Mouse (Mus musculus): ENCODE measurements around the gene Slc25a25. TPM values are rescaled to one million over a fixed set of nuclear protein-coding genes. Genes with fewer than 3 reads are reported as not detected.
A peak's percentile ranks its signal among the peaks of the same experiment; 100 is the strongest.
"Not testable (repeated sequence)": the region's sequence is repeated elsewhere in the genome, so short reads cannot be mapped to it uniquely, and the experiment has no call there.

Gene Slc25a25
- polyA plus RNA-seq (2015; fragmentation: Nextera tagmentation; extraction: Ambion mirVana), result 20.4 and 20.7 TPM in 2 replicates

DNA sequence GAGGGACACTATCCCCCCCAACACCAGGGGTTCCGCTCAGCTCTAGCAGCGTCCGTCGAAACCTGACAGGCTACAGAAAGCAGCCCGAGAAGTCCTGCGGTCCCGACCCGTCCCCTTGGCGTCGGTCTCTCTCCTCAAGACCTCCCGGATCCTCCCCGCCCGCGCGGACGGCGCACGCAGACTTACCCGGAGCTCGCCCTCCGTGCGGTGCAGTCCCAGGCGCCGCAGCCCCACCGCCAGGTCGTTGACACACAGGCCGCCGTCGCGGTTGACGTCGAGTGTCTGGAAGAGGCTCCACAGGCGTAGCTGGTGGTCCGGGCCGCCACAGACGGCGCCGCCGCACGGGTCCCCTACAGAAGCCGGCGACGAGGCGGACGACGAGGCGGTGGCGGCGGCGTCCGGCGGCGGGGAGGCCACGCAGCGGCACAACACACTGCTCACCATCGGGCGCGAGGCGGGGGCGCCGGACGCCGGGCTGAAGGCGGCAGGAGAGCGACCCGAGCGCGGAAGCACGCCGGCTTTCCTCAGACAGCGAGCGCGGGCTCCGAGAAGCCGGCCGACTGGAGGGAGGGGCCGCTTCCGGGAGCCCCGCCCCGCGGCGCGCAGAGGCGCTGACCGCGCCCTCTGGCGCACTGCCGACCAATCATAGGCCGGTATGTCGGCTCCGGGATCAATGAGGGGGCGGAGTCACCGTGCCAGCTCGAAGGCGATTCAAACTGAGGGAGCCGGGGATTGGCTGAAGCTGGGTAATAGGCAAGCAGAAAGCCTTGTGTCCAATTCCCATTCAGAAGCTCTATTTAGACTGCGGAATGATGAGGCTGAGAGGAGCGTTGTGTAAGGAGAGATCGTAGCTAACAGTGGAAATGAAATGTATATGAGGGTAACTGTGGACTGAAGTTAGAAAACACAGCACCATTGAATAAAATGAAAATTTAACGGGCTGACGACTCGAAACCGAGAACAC, at the start of gene Slc25a25:
Slc25a25 (minus strand) TSS at position 565 of the 964 bp plus-strand sequence.
- ATAC-seq (replicated peaks; ENCODE audit: low FRiP score), result peak; percentile 92
- Histone ChIP-seq H3K4me3 (replicated peaks) (peak within 1 kb of the TSS; percentile 85), H3K36me3 (peaks cover 13% of the 10 kb centered on the region), H3K27ac (peak within 1 kb of the TSS; percentile 99), H3K27me3 (no peaks in the 10 kb centered on the region), H3K4me2 (peak within 1 kb of the TSS; percentile 91), H3K9me3 (replicated peaks) (no peaks in the 10 kb centered on the region), H3K4me1 (peaks cover 54% of the 10 kb centered on the region), H3K9ac (peak within 1 kb of the TSS; percentile 76)
- under 1% methylated on average over 94 of the region's 103 CpGs for WGBS

DNA sequence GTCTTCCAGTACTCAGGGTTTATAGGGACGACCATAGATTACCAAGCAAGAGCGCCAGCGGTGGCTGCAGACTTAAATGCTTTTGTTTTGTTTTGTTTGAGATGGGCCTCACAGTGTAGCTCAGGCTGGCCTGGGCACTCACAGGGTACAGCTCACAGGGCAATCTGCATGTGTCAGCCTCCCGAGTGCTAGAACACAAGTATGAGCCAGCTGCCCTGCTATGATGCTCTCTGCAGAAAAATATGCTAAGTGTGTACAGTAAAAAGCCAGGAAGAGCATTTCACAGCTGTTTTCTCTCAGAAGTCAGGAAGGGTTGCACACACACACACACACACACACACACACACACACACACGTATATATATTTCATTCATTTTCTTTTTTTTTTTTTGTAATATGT, 49.2 kb upstream of the Slc25a25 start:
- 68% methylated on average over 5 of the region's 5 CpGs for WGBS
- H3K36me3 ChIP-seq, result no peaks in the 10 kb centered on the region
- H3K4me1 ChIP-seq, result peaks cover 18% of the 10 kb centered on the region
- H3K27me3 ChIP-seq, result no peaks in the 10 kb centered on the region
- peaks cover 5% of the 10 kb centered on the region; the same call in 1 of the 2 replicates for H3K9me3 ChIP-seq (replicated peaks)
- H3K9ac ChIP-seq, result no peak overlapping the region
- no peak overlapping the region for H3K27ac ChIP-seq
- no peak for ATAC-seq (replicated peaks; ENCODE audit: low FRiP score)
- no peak overlapping the region for H3K4me2 ChIP-seq
- no peak overlapping the region for H3K4me3 ChIP-seq (replicated peaks)

DNA sequence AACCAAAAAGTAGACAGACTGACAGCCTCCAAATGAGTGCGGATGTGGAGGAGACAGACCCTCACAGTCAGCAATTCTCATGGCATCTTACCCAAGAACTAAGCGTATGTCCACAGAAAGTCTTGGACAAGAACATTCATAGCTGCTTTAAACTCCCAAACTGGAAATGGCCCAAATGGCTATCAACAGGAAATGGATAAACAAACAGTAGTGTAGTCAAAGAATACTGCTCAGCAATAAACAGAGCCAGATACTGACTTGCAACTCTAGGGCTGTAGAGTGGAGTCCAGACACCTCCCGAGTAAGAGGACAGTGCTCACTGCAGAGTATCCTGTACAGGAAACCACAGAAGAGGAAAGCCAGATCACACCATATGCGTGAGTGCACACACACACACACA, 48.1 kb upstream of the Slc25a25 start:
- H3K9me3 ChIP-seq (replicated peaks), result peaks cover 5% of the 10 kb centered on the region; the same call in 1 of the 2 replicates
- no peak overlapping the region for H3K4me2 ChIP-seq
- no peaks in the 10 kb centered on the region for H3K36me3 ChIP-seq
- WGBS, result 80% methylated on average over 4 of the region's 4 CpGs
- H3K4me3 ChIP-seq (replicated peaks), result no peak overlapping the region
- no peak for ATAC-seq (replicated peaks; ENCODE audit: low FRiP score)
- no peaks in the 10 kb centered on the region for H3K27me3 ChIP-seq
- peaks cover 28% of the 10 kb centered on the region for H3K4me1 ChIP-seq
- no peak overlapping the region for H3K27ac ChIP-seq
- no peak overlapping the region for H3K9ac ChIP-seq

DNA sequence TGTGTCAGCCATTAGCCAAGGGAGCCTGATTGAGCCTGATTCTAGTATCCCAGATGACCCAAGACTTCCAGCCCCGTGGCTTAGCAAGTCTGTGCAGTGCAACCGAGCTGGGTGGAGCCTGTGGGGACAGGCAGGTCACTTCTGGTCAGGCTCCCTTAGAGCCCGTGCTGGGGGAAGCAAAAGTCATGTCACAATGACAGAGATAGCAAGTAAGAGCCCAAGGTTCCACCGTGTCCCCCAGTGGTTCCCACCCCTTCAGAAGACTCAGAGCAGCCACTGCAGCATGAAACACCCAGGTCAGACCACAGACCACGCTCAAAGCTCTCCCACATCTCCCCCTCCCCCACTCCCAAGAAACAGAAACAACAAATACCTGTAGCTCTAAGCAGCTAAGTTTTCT, 44.9 kb upstream of the Slc25a25 start:
- Histone ChIP-seq H3K9ac (no peak overlapping the region), H3K4me1 (peaks cover 13% of the 10 kb centered on the region), H3K27ac (no peak overlapping the region), H3K4me2 (no peak overlapping the region), H3K27me3 (no peaks in the 10 kb centered on the region), H3K4me3 (replicated peaks) (no peak overlapping the region), H3K9me3 (replicated peaks) (peaks cover 5% of the 10 kb centered on the region; the same call in 1 of the 2 replicates), H3K36me3 (no peaks in the 10 kb centered on the region)
- ATAC-seq (replicated peaks; ENCODE audit: low FRiP score), result no peak
- 62% methylated on average over 5 of the region's 5 CpGs for WGBS

DNA sequence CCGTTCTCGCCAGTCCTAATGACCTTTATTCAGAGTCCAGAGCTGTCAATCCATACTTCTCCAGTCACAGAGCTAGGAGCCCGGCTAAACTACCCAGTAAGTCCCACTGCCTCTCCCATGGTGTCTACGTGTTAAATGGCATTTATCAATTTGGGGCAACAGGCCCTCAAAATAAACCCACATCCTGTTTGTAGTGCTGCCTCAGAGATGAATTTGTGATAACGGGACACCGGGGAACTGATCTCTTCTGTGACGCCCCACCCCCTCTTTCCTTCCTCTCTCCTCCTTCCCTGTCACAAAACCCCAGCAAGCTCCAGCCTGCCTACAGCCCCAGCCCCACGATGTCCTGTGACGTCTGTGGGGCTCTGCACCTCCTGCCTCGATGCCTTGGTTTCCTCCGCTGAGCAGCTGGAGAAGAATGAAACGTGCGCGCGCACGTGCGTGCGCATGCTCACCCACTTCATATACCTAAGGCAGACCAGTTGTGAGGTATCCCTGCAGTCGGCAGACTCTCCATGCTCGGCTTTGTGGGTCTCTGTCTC, 44.0 kb upstream of the Slc25a25 start:
- peak overlapping the region; percentile 43 for H3K27ac ChIP-seq
- ATAC-seq (replicated peaks; ENCODE audit: low FRiP score), result no peak; the same call in 1 of the 2 replicates
- H3K4me3 ChIP-seq (replicated peaks), result no peak overlapping the region
- H3K9me3 ChIP-seq (replicated peaks), result peaks cover 5% of the 10 kb centered on the region; the same call in 1 of the 2 replicates
- peaks cover 13% of the 10 kb centered on the region for H3K4me1 ChIP-seq
- no peak overlapping the region for H3K9ac ChIP-seq
- no peaks in the 10 kb centered on the region for H3K27me3 ChIP-seq
- H3K36me3 ChIP-seq, result no peaks in the 10 kb centered on the region
- 67% methylated on average over 20 of the region's 20 CpGs for WGBS
- H3K4me2 ChIP-seq, result 0 out of 2 replicates have a peak overlapping the region, but pooled peaks have one; percentile 20

DNA sequence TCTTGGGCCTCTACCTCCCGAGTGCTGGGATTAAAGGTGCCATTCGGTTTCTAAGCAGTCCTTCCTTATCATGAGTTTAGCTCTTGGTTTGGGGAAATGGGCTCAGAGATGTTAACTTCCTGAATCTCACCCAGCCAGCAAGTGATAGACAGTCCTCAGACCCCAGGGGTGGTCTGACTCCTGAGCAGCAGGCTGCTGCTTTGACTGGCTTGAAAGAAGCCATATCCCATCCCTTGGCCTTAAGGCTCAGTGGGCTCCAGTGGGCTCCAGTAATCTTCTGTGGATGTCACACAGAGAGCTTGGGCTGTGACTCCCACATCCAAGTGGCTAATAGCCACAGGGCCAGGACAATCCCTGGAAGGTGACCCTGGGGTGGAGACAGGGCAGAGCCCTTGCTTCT, 43.3 kb upstream of the Slc25a25 start:
- Histone ChIP-seq H3K36me3 (no peaks in the 10 kb centered on the region), H3K9ac (no peak overlapping the region), H3K9me3 (replicated peaks) (peaks cover 5% of the 10 kb centered on the region; the same call in 1 of the 2 replicates), H3K27ac (peak overlapping the region; percentile 43; the same call in 1 of the 2 replicates), H3K27me3 (no peaks in the 10 kb centered on the region), H3K4me1 (peaks cover 13% of the 10 kb centered on the region), H3K4me3 (replicated peaks) (no peak overlapping the region), H3K4me2 (no peak overlapping the region)
- ATAC-seq (replicated peaks; ENCODE audit: low FRiP score), result no peak
- 64% methylated on average over 2 of the region's 2 CpGs for WGBS

DNA sequence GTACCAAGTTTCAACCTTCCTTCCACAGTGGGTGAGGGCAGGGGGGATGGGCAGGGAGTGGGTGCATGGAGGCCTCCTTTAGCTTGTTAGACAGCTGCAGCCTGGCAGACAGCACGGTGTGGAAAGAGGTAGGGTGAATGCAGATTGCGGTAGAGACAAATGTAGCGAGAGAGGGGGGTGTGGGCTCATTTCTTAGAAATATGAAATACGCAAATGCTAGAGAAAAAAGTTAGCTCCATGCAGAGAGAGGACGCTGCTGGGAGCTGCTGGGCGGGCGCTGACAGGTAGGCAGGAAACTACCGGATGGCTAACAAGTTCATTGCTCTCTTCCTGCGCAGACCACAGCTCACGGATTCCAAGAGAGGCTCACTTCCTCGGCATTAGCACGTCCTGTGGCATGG, 42.1 kb upstream of the Slc25a25 start:
- H3K9me3 ChIP-seq (replicated peaks), result no peaks in the 10 kb centered on the region
- H3K4me3 ChIP-seq (replicated peaks), result no peak overlapping the region
- peaks cover 16% of the 10 kb centered on the region for H3K4me1 ChIP-seq
- 72% methylated on average over 12 of the region's 12 CpGs for WGBS
- no peaks in the 10 kb centered on the region for H3K36me3 ChIP-seq
- H3K4me2 ChIP-seq, result no peak overlapping the region
- no peak overlapping the region for H3K9ac ChIP-seq
- no peak overlapping the region for H3K27ac ChIP-seq
- ATAC-seq (replicated peaks; ENCODE audit: low FRiP score), result no peak
- no peaks in the 10 kb centered on the region for H3K27me3 ChIP-seq

DNA sequence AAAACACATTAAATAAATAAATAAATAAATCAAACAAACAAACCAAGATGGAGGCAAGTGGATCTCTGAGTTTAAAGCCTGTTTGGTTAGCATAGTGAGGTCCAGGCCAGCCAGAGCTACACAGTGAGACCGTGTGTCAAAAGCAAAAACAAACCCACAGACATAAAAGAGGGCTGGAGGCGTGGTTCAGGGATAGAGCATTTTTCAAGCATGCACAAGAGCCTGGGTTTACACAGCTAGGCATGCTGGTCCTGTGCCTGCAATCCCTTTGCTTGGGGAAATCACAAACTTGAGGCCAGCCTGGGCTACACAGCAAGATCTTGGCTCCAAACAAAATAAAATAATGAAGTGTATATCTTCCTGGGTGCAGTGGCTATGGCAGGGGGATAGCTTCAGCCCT, 41.4 kb upstream of the Slc25a25 start:
- ATAC-seq (replicated peaks; ENCODE audit: low FRiP score), result no peak
- no peak overlapping the region for H3K9ac ChIP-seq
- H3K27ac ChIP-seq, result no peak overlapping the region
- no peak overlapping the region for H3K4me3 ChIP-seq (replicated peaks)
- H3K4me2 ChIP-seq, result no peak overlapping the region
- no peaks in the 10 kb centered on the region for H3K36me3 ChIP-seq
- no peaks in the 10 kb centered on the region for H3K27me3 ChIP-seq
- peaks cover 16% of the 10 kb centered on the region for H3K4me1 ChIP-seq
- WGBS, result 58% methylated on average over 2 of the region's 2 CpGs
- no peaks in the 10 kb centered on the region for H3K9me3 ChIP-seq (replicated peaks)

DNA sequence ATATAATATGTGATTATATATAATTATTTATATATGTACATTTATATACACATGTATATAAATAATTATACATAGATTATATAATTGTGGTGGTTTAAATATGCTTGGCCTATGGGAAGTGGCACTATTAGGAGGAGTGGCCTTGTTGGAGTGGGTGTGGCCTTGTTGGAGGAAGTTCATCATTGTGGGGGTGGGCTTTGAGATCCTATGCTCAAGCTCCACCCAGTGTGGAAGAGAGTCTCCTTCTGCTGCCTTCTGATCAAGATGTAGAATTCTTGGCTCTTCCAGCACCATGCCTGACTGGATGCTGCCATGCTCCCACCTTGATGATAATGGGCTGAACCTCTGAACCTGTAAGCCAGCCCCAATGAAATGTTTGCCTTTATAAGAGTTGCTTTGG, 39.5 kb upstream of the Slc25a25 start:
- not testable (repeated sequence) for H3K36me3 ChIP-seq; H3K4me2 ChIP-seq; ATAC-seq (replicated peaks; ENCODE audit: low FRiP score); H3K9ac ChIP-seq; H3K4me3 ChIP-seq (replicated peaks); H3K27ac ChIP-seq; H3K9me3 ChIP-seq (replicated peaks); H3K27me3 ChIP-seq
- peaks cover 17% of the 10 kb centered on the region for H3K4me1 ChIP-seq

DNA sequence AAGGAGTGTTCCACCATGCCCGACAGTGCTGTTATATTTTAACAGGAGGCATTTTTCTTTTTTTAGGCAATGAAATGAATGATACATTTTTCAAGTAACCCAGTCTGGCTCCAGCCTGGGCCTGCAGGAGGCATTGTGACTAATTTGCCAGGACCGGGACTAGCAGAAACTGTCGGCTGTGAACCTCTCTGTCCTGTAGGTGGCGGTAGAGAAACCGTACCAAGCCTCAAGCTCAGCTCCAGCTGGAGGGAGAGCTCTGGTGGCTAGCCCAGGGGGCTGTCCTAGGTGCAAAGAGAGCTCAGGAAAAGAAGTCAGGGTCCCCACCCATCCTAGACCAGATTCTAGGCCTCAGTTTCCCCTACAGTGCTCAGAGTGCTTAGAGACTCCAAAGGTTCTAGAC, 37.4 kb upstream of the Slc25a25 start:
- no peaks in the 10 kb centered on the region for H3K9me3 ChIP-seq (replicated peaks)
- no peak overlapping the region for H3K27ac ChIP-seq
- no peaks in the 10 kb centered on the region for H3K36me3 ChIP-seq
- H3K27me3 ChIP-seq, result no peaks in the 10 kb centered on the region
- ATAC-seq (replicated peaks; ENCODE audit: low FRiP score), result 0 out of 2 replicates have a peak, but pooled peaks have one; percentile 17
- peaks cover 10% of the 10 kb centered on the region for H3K4me1 ChIP-seq
- H3K4me3 ChIP-seq (replicated peaks), result no peak overlapping the region
- WGBS, result 2% methylated on average over 5 of the region's 5 CpGs
- H3K9ac ChIP-seq, result no peak overlapping the region
- no peak overlapping the region for H3K4me2 ChIP-seq

DNA sequence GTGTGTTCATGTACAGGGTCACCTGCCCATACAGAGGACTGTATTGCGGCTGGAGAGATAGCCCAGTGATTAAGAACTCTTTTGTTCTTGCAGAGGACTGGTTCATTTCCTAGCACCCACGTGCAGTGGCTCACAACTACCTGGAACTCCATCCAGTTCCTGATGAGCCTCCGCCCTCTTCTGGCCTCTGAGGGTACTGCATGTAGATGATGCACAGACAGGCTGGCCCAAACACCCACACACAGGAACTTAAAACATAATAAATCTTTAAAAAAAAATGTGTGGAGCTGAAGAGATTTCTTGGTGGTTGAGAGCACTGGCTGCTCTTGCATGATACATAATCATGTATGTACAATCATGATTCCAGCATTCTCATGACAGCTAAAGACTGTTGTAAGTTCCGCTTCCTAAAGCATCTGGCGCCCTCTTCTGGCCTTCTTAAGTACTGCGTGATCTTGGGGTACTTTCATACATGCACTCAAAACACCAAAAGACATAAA, 35.9 kb upstream of the Slc25a25 start:
- no peak overlapping the region for H3K9ac ChIP-seq
- H3K9me3 ChIP-seq (replicated peaks), result no peaks in the 10 kb centered on the region
- H3K4me1 ChIP-seq, result peaks cover 10% of the 10 kb centered on the region
- no peak overlapping the region for H3K4me2 ChIP-seq
- peak; percentile 27; the same call in 1 of the 2 replicates for ATAC-seq (replicated peaks; ENCODE audit: low FRiP score)
- H3K36me3 ChIP-seq, result no peaks in the 10 kb centered on the region
- no peak overlapping the region for H3K4me3 ChIP-seq (replicated peaks)
- no peak overlapping the region for H3K27ac ChIP-seq
- H3K27me3 ChIP-seq, result no peaks in the 10 kb centered on the region
- WGBS, result 5% methylated on average over 6 of the region's 6 CpGs

DNA sequence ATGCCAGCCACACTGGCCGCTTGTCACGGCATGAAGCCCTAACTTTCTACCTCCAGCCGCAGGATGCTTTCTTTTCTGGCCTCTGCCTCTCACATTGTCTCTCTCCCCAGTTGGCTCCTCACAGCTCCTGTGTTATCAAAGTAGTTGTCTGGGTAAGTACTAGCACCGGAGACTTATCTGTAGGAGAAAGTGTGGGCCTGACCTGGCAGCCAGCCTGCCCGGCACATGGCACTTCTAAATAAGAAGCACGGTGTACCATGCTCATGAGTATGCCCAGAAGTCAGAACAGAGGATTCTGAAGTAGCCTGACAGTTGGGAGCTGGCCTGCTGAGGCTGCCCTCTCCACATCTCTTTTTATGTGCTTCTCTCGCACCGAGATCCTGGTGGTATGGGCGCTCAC, 34.9 kb upstream of the Slc25a25 start:
- Histone ChIP-seq H3K27ac (no peak overlapping the region), H3K4me2 (no peak overlapping the region), H3K9ac (no peak overlapping the region), H3K9me3 (replicated peaks) (no peaks in the 10 kb centered on the region), H3K4me1 (peaks cover 10% of the 10 kb centered on the region), H3K27me3 (no peaks in the 10 kb centered on the region), H3K36me3 (no peaks in the 10 kb centered on the region), H3K4me3 (replicated peaks) (no peak overlapping the region)
- 89% methylated on average over 9 of the region's 9 CpGs for WGBS
- ATAC-seq (replicated peaks; ENCODE audit: low FRiP score), result no peak
